9 mouse cellular contexts compared by ENCODE assay signal in the genomic region with DNA sequence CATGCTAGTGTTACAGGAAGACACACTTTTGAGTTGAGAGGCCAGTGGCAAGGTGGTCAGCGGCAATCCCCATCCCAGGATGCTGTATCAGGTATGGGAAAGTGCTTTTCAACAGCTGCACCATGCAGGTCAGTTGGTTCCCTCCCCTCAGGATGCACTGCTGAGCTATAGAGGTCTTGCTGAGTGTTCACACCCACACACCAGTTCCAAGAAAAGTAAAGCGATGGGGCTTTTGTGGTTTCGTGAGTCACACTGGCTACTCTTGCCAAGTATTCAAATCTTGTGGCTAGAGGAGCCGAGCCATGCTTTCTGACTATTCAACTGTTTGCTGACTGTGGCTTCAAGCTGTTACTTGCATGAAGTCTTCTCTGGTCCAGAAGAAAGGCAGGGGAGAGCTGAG. TPM values are rescaled to one million over a fixed set of nuclear protein-coding genes. Genes with fewer than 3 reads are reported as not detected.
A peak's percentile ranks its signal among the peaks of the same experiment; 100 is the strongest.
DNase-seq lines count a peak whose midpoint lies in the region; ATAC-seq lines count a peak whose summit lies in the region.
"Had no signal": no experiment of that assay in that cellular context is flagged by ENCODE, and none has a peak within 500 bp of the region (broad histone marks: within the 10 kb centered on the region; RNA-seq: fewer than 3 reads in every experiment).

No protein-coding gene starts in this region.

- H3K36me3 ChIP-seq in megakaryocyte, embryonic 14.5 days (replicated peaks; ENCODE audit: low read length), result no peaks in the 10 kb centered on the region
- H3K36me3 ChIP-seq in midbrain, embryonic 13.5 days, result no peaks in the 10 kb centered on the region

- no peak overlapping the region for H3K4me2 ChIP-seq in midbrain, embryonic 13.5 days (replicated peaks)

- 82% methylated on average over 4 of the region's 4 CpGs for WGBS in midbrain, embryonic 13.5 days

- H3K9ac ChIP-seq in midbrain, embryonic 13.5 days (replicated peaks), result no peak overlapping the region

- peak; percentile 97 for ATAC-seq in granulocyte monocyte progenitor cell, adult 5-6 weeks (replicated peaks; ENCODE audit: poor library complexity, severe bottlenecking)
- ATAC-seq in midbrain, embryonic 13.5 days, result no peak

- H3K27me3 ChIP-seq in megakaryocyte, embryonic 14.5 days (replicated peaks), result peaks cover 38% of the 10 kb centered on the region
- no peaks in the 10 kb centered on the region for H3K27me3 ChIP-seq in midbrain, embryonic 13.5 days

- H3K27ac ChIP-seq in midbrain, embryonic 13.5 days, result no peak overlapping the region

- peaks cover 28% of the 10 kb centered on the region for H3K4me1 ChIP-seq in megakaryocyte, embryonic 14.5 days
- H3K4me1 ChIP-seq in midbrain, embryonic 13.5 days (replicated peaks), result no peaks in the 10 kb centered on the region

- DNase-seq in layer of hippocampus, adult 8-10 months (ENCODE audit: low spot score in 2 of 2), result peak; percentile 5 to 15
- DNase-seq in layer of hippocampus, postnatal 25 days (ENCODE audit: extremely low spot score in 1 of 2, low spot score in 1 of 2), result no peak
- DNase-seq in Muller cell, postnatal 12 days (ENCODE audit: inconsistent ontology term), result peak; percentile 88
- no peak for DNase-seq in gastrocnemius, adult 18-20 months (ENCODE audit: low spot score)
- DNase-seq in kidney, postnatal 14 days, result no peak

- H3K9me3 ChIP-seq in megakaryocyte, embryonic 14.5 days, result no peaks in the 10 kb centered on the region
- no peaks in the 10 kb centered on the region for H3K9me3 ChIP-seq in midbrain, embryonic 13.5 days

- H3K4me3 ChIP-seq in megakaryocyte, embryonic 14.5 days (replicated peaks), result peak overlapping the region; percentile 82
- no peak overlapping the region for H3K4me3 ChIP-seq in midbrain, embryonic 13.5 days (replicated peaks)

RNA-seq across cellular contexts. Expression of a gene that starts 5.1 kb away (rescaled TPM):
- not detected for total RNA-seq in layer of hippocampus, adult 8-10 months (2022)
- total RNA-seq in layer of hippocampus, postnatal 25 days (2021), result not detected
- total RNA-seq in granulocyte monocyte progenitor cell, adult 5-6 weeks (2014; fragmentation: Nextera tagmentation), result not detected in 2 replicates
- total RNA-seq in granulocyte monocyte progenitor cell, adult 5-6 weeks (2017), result not detected in 2 replicates
- polyA plus RNA-seq in megakaryocyte, embryonic 14.5 days (2012; ENCODE audit: insufficient read depth, low replicate concordance), result not detected in 2 replicates
- polyA plus RNA-seq in midbrain, embryonic 13.5 days (2015; fragmentation: Nextera tagmentation; extraction: Ambion mirVana), result not detected in 2 replicates
- not detected for total RNA-seq in gastrocnemius, adult 18-20 months (2021)

RNA-seq across cellular contexts. Expression of a gene that starts 46.0 kb away (rescaled TPM):
- total RNA-seq in layer of hippocampus, adult 8-10 months (2022), result not detected
- total RNA-seq in layer of hippocampus, postnatal 25 days (2021), result not detected
- total RNA-seq in granulocyte monocyte progenitor cell, adult 5-6 weeks (2014; fragmentation: Nextera tagmentation), result not detected in 2 replicates
- not detected in 2 replicates for total RNA-seq in granulocyte monocyte progenitor cell, adult 5-6 weeks (2017)
- polyA plus RNA-seq in megakaryocyte, embryonic 14.5 days (2012; ENCODE audit: insufficient read depth, low replicate concordance), result not detected in 2 replicates
- not detected in 2 replicates for polyA plus RNA-seq in midbrain, embryonic 13.5 days (2015; fragmentation: Nextera tagmentation; extraction: Ambion mirVana)
- total RNA-seq in gastrocnemius, adult 18-20 months (2021), result not detected
- polyA plus RNA-seq: heart, embryonic 16.5 days had no signal

Comparison
In these comparisons a context has a peak if more than half of its experiments do, and no peak if none do; other contexts are left out.
1. DNase-seq: peak in layer of hippocampus, adult 8-10 months (2 of 2) and Muller cell, postnatal 12 days (single experiment); none in layer of hippocampus, postnatal 25 days (0 of 2), gastrocnemius, adult 18-20 months (single experiment) and kidney, postnatal 14 days (single experiment).